Mouse (Mus musculus) adipose tissue, adult 10 weeks (tissue): Measurements from ENCODE around the gene Cenpa. TPM values are rescaled to one million over a fixed set of nuclear protein-coding genes. Genes with fewer than 3 reads are reported as not detected.

Experiments used
- polyA plus RNA-seq: library from polyadenylated mRNA; stranded (reverse); fragments of 350-450 nt; fragmentation: Illumina TruSeq; extraction: RNeasy Lipid Tissue Mini Kit (QIAGEN cat#74804); gene quantifications from one replicate; pipeline ENCODE4 v1.2.3, GENCODE M21; 2014; ENCODE audit warnings: low read depth, low replicate concordance

Cenpa gene
- 7.2 TPM for polyA plus RNA-seq

DNA sequence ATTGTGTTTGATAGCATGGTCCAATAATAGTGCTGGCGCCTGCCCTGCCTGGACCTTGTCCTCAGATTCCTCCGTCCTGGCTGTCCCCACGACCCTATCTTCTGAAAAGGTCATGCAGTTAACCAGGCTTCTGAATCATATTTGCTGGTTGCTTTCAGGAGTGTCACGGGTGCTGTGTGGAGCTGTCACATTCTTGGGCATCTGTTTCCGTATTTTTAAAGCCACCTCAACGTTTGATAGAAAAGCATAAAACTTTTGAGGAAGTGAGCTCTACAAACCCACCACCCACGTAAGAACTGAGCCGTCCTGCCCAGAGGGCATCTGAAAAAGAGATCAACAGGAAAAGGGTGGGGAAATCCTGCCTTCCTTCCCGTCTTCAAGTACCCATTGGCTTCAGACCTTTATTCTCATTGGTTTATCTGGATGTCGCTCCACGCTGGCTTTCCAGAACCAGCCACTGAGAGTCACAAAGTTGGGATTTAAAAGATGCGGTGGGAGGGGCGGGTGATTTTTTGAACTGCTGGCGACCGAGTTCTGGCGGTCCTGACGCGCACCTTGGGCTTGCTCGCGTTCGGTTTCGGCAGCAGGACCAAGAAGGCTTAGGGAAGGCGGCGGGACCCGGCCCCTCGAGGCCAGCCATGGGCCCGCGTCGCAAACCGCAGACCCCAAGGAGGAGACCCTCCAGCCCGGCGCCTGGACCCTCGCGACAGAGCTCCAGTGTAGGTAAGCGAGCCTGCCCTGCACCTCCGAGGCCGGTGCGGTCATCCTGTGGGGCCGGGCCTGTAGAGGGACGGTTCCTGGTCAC lies at the start of gene Cenpa:
Gene Cenpa (plus strand): TSS at position 387 of the 805 bp plus-strand sequence.

DNA sequence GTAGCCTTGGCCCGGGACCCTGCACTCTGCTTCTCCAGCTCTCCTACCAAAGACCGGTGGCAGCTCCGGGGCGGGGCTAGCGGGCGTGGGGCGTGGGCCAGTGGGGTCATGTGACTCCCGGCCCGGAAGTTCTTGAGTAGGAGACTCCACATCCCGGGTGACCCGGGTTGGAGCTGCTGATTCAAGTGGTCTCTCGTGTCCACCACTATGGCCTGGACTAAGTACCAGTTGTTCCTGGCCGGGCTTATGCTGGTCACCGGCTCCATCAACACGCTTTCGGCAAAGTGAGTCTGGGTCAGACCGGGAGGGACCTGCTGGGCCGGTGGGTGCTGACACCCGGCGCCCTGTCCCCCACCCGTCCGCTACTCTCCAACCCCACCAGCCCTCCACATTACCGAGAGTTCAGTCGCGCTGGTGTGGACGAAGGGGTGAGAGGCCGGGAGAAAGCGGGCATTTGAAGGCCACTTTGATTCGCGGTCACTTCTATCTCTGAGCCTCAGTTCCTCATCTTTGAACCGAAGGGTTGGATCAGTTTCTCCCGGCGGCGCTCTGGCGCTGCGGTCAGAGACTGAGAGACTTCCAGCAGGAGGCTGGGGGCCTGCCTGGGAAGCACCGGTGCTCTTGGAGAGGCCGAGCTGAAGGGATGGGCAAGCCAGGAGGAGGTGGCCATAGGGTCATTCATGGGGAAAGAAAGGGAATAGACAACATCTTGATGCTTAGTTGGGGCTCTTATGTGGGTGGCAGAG lies 18.6 kb upstream of the Cenpa start, which contains the start of gene Slc35f6:
Gene Slc35f6 (plus strand): TSS at position 119 of the 746 bp plus-strand sequence.

DNA sequence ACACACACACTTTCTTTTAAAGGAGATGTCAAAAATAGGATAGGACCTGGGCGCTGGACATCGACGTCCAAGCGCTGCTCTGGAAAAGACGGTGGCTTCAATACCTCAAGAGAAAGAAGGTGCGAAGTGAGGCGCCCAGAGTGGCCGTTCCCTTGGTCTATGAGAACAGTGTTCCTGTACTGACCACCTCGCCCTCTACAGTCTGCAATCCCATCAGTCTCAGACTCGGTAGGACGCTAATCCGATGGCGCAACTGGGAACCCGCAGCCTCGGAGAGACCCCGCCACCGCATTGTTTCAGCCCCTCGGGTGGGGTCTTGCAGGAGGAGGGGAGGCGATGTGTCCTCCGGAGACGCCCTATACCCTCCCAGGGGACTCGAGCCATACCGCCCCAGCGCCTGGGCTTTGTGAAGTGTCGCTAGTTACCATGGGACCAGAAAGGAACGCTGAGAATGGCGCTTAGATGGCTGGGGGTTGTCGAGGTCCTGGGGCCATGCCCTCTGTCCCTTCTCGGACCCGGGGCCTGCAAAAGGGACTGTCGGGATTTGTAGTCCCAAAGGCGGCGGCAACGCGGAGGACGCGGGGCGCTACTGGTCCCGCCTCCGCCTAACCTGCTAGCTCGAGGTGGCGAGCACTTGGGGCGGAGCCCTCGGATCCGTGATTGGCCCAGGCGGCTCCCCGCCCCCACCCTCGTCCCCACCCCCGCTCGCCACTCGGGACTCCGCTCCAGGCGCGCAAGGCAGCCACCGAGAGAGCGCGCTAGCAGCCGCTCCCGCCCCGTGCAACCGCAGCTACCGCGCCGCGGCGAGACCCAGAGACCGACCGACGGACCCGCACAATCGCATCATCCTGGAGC lies 44.8 kb downstream of the Cenpa start, which contains the start of gene Dpysl5:
Gene Dpysl5 (plus strand): TSS at position 418 of the 855 bp plus-strand sequence.

Other genes with a start within 250 kb of the Cenpa start
- gene Otof, start 204.8 kb upstream of the Cenpa start, polyA plus RNA-seq, result 9.4 TPM
- gene 1700001C02Rik, start 200.7 kb upstream of the Cenpa start, polyA plus RNA-seq, result 7.7 TPM
- 0.61 TPM for gene Cib4, start 120.9 kb upstream of the Cenpa start, polyA plus RNA-seq
- 4.3 TPM for gene Kcnk3, start 78.6 kb upstream of the Cenpa start, polyA plus RNA-seq
- gene Slc35f6, start 18.8 kb upstream of the Cenpa start, polyA plus RNA-seq, result 23.2 TPM
- gene Dpysl5, start 44.8 kb downstream of the Cenpa start, polyA plus RNA-seq, result 1.2 TPM
- gene Mapre3, start 147.9 kb downstream of the Cenpa start, polyA plus RNA-seq, result 29.3 TPM
- gene Tmem214, start 201.2 kb downstream of the Cenpa start, polyA plus RNA-seq, result 63.2 TPM
- 24.3 TPM for gene Agbl5, start 221.9 kb downstream of the Cenpa start, polyA plus RNA-seq
- gene Ost4, start 241.0 kb downstream of the Cenpa start, polyA plus RNA-seq, result 382 TPM
- gene Emilin1, start 246.6 kb downstream of the Cenpa start, polyA plus RNA-seq, result 31.7 TPM